Mouse (Mus musculus) macrophage (primary cell): ENCODE results near the gene Ddc. TPM values are rescaled to one million over a fixed set of nuclear protein-coding genes. Genes with fewer than 3 reads are reported as not detected.
A peak's percentile ranks its signal among the peaks of the same experiment; 100 is the strongest.

Experiments
- H3K27ac ChIP-seq: fragments of 350-480 bp; formaldehyde crosslinking; 2 replicates; pipeline ENCODE4 v1.9.0; 2021
- H3K36me3 ChIP-seq: fragments of 350-480 bp; formaldehyde crosslinking; 2 replicates; pipeline ENCODE4 v1.9.0; 2021; ENCODE audit errors: inconsistent target
- H3K4me3 ChIP-seq: fragments of 350-480 bp; formaldehyde crosslinking; 2 replicates; pipeline ENCODE4 v1.9.0; 2021; ENCODE audit errors: inconsistent target
- H3K79me2 ChIP-seq: fragments of 350-480 bp; formaldehyde crosslinking; 2 replicates; pipeline ENCODE4 v1.9.0; 2021; ENCODE audit errors: inconsistent target
- WGBS: methylation state at CpG from one replicate; pipeline ENCODE4 v1.1.7; 2026; ENCODE audit warnings: inconsistent platforms; ENCODE audit not compliant: missing documents; 5-methylcytosine and 5-hydroxymethylcytosine counted together
- polyA plus RNA-seq: library from polyadenylated mRNA; stranded (reverse); fragments of 250-400 nt; gene quantifications from 3 replicates; pipeline ENCODE4 v1.2.4, GENCODE M21; 2018; ENCODE audit warnings: inconsistent platforms

The Ddc gene
- polyA plus RNA-seq, 1 experiment from 2014 or later, result not detected

DNA sequence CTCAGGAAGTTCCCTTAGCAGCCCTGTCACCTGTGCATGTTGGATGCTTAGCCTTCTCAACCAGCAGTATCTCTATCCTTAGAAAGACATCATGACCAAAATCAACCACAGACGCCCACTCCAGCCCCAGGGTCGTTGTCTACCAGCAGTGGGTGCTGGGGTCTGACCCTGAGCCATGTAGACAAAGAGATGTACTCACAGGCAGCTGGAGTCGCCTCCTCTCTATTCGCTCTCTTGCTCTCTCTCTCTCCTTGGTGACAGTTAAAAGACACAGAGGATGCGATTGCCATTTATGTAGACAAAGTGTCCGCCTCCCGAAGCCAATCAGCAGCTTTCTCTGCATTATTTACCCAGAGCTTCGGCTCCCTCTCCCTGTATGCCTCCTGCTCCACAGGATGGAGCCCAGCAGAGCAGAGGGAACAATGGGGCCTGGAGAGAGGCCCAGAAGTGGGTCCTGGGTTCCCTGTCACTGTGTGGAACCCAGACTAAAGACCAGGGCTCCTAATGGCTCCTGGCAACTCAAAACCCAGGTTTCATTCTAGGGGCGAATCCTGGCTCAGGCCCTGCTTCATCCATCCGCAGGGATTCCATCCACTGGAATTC lies 7.7 kb downstream of the Ddc start:
- Histone ChIP-seq H3K36me3 (no peaks in the 10 kb centered on the region), H3K4me3 (no peak overlapping the region), H3K27ac (no peak overlapping the region), H3K79me2 (no peaks in the 10 kb centered on the region)
- 90% methylated on average over 10 of the region's 10 CpGs for WGBS

DNA sequence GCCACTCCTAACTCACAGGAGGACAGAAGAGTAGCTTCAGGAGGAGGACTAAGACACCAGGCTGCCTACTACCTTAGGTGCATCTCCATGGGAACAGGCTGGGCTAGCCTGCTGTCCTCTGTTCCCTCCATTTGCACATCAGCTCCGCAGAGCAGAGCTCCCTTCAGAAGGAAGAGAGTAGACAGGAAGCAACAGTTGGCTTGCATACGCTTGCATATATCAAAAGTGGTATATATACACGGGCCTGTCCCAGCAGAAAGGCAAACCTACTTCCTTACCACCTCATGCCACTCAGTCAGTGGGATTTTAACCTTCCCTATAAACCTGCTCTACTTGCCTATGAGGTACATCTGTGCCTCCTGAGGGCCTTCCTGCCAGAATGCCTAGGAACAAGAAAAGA lies 9.2 kb downstream of the Ddc start:
- H3K27ac ChIP-seq, result no peak overlapping the region
- no peak overlapping the region for H3K4me3 ChIP-seq

GRCm38 (mm10) chr11:11888051-11888450 lies 9.9 kb downstream of the Ddc start:
- H3K4me3 ChIP-seq, result no peak overlapping the region
- no peaks in the 10 kb centered on the region for H3K79me2 ChIP-seq
- 96% methylated on average over 3 of the region's 3 CpGs for WGBS
- H3K27ac ChIP-seq, result no peak overlapping the region
- no peaks in the 10 kb centered on the region for H3K36me3 ChIP-seq

More for the DNA sequence above, 9.2 kb downstream of the Ddc start:
- Histone ChIP-seq H3K36me3 (no peaks in the 10 kb centered on the region), H3K79me2 (no peaks in the 10 kb centered on the region)
- 32% methylated on average over 3 of the region's 3 CpGs for WGBS

DNA sequence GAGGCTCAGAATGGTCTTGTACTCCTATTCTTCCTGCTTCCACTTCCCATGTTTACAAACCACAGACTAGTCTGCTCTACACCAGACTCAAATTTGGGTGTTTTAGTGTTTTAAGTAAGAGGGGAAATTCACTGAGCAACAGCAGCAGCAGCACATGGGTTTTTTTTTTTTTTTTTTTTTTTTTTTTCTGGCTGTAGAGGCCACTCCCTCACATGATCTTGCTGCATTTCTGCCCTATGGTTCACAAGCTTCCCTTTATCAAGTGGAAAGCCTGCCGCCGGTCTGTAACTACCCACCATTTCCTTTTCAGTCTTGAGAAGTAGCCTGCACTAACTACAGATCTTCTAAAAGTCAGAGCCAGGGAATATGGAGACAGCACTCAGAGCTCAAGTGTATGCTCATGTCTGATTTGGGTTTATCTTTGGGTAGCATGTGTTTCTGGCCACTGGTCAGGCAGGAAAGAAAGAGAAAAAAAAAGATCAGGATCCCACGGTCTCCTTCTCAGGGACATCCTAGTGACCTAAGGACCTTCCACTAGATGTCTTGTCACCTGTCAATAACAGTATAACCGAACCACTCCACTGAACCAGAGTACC lies 11.4 kb downstream of the Ddc start:
- Histone ChIP-seq H3K4me3 (no peak overlapping the region), H3K79me2 (no peaks in the 10 kb centered on the region), H3K36me3 (no peaks in the 10 kb centered on the region), H3K27ac (peak overlapping the region; percentile 21; the same call in 1 of the 2 replicates)
- 31% methylated on average over 4 of the region's 4 CpGs for WGBS

DNA sequence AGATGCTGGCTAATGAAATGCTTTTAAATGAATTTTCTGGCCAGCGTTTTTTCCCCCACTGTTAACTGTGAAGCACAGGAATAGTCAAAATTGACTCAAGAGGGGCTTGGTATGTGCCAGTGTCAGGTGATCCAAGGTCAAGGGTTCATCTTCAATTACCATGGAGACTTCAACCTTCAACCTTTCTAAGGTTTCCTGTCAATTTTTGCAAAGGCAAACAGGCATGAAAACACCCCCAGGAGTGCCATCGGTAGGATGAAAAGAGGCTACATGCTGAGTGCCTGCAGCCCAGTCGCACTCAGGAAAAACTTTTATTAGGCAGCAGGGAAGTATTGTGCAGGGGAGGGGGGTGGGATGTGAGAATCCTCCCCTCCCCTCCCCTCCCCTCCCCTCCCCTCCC lies 12.0 kb downstream of the Ddc start:
- 58% methylated on average over 2 of the region's 3 CpGs for WGBS
- Histone ChIP-seq H3K27ac (no peak overlapping the region), H3K36me3 (no peaks in the 10 kb centered on the region), H3K79me2 (no peaks in the 10 kb centered on the region), H3K4me3 (no peak overlapping the region)

DNA sequence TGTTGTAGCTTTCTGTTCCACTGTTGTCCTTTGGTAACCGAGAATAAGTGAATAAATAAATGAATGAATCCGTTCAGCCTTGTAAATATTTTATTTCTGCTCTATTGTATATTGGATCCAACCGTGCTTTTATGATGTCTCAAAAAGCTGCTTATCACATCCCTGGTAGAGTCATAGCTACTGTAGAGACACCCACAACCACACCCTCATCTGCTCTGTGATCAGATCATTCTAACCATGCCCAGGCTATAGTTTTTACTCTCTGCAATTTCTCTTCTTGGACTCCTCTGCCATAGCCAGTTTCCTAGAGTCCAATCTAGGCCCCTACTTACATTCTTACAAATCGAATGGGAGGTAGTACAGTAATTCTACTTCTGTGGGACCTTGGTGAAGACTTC lies 12.7 kb downstream of the Ddc start:
- Histone ChIP-seq H3K4me3 (no peak overlapping the region), H3K36me3 (no peaks in the 10 kb centered on the region), H3K27ac (no peak overlapping the region), H3K79me2 (no peaks in the 10 kb centered on the region)
- WGBS, result 92% methylated on average over 4 of the region's 4 CpGs

DNA sequence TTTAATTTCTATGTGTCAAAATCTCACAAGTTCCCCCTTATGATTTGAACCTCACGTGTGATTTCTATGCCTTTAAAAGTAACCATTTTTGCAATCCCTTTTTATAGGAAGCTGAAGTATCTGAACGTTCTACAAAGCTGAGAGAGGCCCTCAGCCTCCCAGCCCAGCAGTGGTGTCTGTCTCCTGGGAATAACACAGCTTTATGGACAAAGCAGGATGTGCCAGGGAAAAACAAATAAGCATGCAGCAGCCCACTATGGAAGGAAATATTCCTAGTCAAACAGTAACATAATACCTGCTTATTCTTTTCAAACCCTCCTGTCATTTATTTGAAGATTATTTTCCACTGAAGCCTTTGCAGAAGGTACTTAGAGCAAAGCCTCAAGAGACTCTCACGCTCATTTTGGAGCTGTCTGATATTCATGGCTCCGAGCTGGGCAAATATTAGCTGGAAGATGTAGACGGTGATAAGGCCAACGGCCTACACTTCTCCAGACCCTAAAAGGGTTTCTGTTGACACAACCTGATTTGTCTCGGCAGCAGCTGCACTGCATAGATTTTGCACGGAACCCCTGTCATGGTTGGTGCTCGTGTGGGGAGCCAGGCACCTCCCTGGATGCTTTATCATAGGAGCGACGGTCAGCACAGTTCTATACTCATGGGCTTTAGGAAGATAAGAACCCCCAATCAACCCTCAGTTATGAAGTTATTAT lies 13.3 kb downstream of the Ddc start:
- Histone ChIP-seq H3K27ac (no peak overlapping the region), H3K36me3 (no peaks in the 10 kb centered on the region), H3K4me3 (no peak overlapping the region), H3K79me2 (no peaks in the 10 kb centered on the region)
- 79% methylated on average over 11 of the region's 11 CpGs for WGBS

DNA sequence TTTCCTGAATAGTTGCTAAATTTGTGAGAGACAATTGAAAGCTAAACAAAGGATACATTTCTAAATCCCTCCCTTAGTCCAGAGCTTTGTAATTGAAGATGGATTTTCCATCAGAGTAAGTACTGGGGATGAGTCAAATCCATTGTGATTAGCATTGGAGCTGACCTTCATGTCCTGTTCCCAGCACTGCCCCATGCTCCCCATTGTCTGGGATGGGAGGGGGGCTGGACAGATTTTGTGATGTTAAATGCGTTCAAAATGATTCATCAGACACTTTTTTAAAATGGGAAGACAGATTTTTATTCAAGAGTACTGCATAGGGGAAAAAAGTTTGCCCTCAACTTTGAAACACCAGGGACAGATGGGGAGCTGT lies 16.2 kb downstream of the Ddc start:
- H3K79me2 ChIP-seq, result no peaks in the 10 kb centered on the region
- no peak overlapping the region for H3K27ac ChIP-seq
- H3K4me3 ChIP-seq, result no peak overlapping the region
- H3K36me3 ChIP-seq, result no peaks in the 10 kb centered on the region
- WGBS, result 85% methylated on average over 1 of the region's 1 CpGs

DNA sequence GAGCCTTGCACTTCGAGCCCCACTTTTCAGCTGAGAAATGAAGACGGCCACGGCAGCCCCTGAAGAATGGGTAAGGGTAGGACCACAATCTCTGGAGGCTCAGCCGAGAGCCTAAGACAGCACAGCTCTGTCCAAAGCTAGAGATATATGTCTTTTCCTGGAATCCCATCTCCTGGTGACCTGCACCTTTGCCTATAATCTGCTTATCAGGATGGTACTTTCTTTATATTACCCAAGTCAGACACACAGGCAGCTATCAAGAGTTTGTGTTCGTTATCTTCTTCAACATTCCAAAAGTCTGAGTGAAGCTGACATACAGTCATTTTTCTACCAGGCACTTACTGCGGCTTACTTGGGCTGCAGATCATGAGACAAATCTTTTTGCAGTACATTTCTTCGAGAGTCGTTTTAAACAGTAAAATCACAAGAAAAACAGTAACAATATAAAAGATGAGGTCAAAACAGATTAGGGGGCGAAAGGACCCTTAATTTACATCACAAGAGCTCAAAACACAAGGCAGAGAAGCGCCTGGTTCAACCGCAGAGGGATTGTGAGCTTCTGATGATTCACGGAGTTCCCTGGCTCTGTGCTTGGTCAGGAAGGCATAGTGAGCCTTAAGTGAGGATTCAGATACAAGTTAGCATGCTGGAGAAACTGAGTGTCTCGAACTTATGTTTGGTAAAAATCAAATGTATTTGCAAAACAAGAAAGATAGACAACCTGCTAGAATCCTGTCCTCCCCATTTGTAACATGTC lies 16.7 kb downstream of the Ddc start:
- H3K36me3 ChIP-seq, result no peaks in the 10 kb centered on the region
- 96% methylated on average over 13 of the region's 13 CpGs for WGBS
- H3K27ac ChIP-seq, result no peak overlapping the region
- no peak overlapping the region for H3K4me3 ChIP-seq
- no peaks in the 10 kb centered on the region for H3K79me2 ChIP-seq

DNA sequence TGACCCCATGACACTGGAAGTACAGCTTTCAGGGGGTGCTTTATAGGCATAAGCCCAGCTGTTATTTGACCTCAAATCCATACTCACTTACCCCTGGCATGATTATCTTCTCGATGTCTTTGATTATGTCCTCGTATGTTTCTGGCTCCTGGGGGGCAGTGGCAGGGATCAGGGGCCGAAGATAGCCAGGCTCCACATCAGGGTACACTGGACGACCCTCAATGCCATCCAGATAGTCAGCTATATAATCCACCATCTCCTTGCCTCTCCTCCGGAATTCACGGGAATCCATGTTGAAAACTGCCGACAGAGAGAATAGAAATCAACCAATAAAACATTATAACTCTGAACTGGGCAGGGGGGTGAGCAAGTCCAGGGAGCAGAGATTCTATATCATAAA lies 17.6 kb downstream of the Ddc start:
- no peaks in the 10 kb centered on the region for H3K79me2 ChIP-seq
- H3K4me3 ChIP-seq, result no peak overlapping the region
- H3K27ac ChIP-seq, result no peak overlapping the region
- WGBS, result 93% methylated on average over 7 of the region's 7 CpGs
- H3K36me3 ChIP-seq, result no peaks in the 10 kb centered on the region

DNA sequence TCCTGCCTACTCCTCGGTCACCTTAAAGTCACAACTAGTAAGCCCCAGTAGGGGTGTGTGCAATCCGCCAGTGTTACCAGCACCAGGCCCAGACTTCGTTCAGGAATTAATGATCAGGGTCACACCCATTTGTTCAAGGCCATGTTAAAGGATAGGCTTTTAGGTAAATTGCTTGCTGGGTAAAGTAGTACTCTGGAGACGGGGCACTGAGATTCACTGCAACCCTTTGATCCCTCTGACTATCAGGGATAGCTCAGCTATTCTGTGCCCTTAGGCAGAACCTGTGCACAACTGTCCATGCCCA lies 18.3 kb downstream of the Ddc start:
- Histone ChIP-seq H3K27ac (no peak overlapping the region), H3K4me3 (no peak overlapping the region), H3K36me3 (no peaks in the 10 kb centered on the region), H3K79me2 (no peaks in the 10 kb centered on the region)
- WGBS, result 92% methylated on average over 4 of the region's 4 CpGs

DNA sequence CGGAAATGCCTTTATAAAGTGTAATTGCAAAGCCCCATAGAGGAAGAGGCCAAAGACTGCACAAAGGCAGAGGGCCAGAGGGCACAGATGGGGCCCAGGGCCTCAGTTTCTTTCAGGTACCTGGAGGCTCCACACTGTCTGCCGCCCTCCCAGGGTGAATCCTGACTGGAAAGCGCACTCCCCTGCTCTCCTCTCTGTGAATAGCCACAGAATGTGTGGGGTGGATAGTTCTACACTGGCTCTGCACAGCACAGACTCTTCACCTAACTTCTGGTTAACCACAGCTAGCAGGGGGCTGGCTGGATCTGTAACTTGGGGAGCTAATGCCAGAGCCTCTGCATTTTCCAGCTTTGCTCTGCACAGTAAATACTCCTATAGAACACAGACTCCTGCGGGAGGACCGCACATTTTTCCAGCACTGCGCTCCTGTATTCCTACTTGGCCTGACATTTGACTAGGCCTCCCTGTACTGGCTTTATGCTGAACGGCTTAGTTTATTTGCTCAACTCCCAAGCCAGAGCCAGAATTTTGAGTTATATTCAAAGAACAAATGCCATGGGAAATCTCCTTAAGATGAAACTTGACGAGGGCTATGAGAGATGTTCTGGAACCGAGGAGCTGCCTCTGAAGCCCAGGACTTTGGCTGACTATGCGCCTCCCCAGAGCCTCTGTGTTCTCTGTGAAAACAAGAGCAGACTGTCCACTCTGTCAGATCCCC lies 18.8 kb downstream of the Ddc start:
- Histone ChIP-seq H3K27ac (no peak overlapping the region), H3K79me2 (no peaks in the 10 kb centered on the region), H3K36me3 (no peaks in the 10 kb centered on the region), H3K4me3 (no peak overlapping the region)
- 78% methylated on average over 10 of the region's 10 CpGs for WGBS

- Histone ChIP-seq H3K79me2 (no peaks in the 10 kb centered on the region), H3K36me3 (no peaks in the 10 kb centered on the region), H3K27ac (no peak overlapping the region), H3K4me3 (no peak overlapping the region)
- 39% methylated on average over 11 of the region's 11 CpGs for WGBS
Measured at GRCm38 (mm10) chr11:11878278-11878980, 19.5 kb downstream of the Ddc start.

GRCm38 (mm10) chr11:11877891-11878277 lies 20.1 kb downstream of the Ddc start:
- Histone ChIP-seq H3K27ac (no peak overlapping the region), H3K79me2 (no peaks in the 10 kb centered on the region), H3K4me3 (no peak overlapping the region), H3K36me3 (no peaks in the 10 kb centered on the region)
- 91% methylated on average over 4 of the region's 4 CpGs for WGBS
